Mouse (Mus musculus): ENCODE results near the gene Klk12.

Gene Klk12

GRCm38 (mm10) chr7:43782275-43783265 lies 13.9 kb downstream of the Klk12 start:
- CTCF ChIA-PET: interaction anchor here in 3 of 4 experiments (0.5 to 2.5 kb wide), 16 partner anchors 9 to 606 kb away, joined by 3 to 17 read pairs (median 4); partner anchors contain the start of gene Klk9 (in 1 of the 3)
- POLR2A ChIA-PET: interaction anchor here in 3 of 4 experiments (0.7 to 2.0 kb wide), 6 partner anchors 10 to 276 kb away, joined by 3 to 6 read pairs (median 4); partner anchors contain the start of genes Klk7 (in 1 of the 3) and Klk8 (in 1 of the 3)

GRCm38 (mm10) chr7:43785286-43785685 lies 16.6 kb downstream of the Klk12 start:
- ChIA-PET POLR2A (interaction anchor here in 1 of 4 experiments (1.7 kb wide), 1 partner anchor 12 kb away, joined by 5 read pairs; the partner anchor contains the start of gene Klk8), CTCF (interaction anchor here in 1 of 4 experiments (0.6 kb wide), 1 partner anchor 205 kb away, joined by 3 read pairs; no protein-coding TSS in a partner anchor)

GRCm38 (mm10) chr7:43788096-43788495 lies 19.4 kb downstream of the Klk12 start:
- ChIA-PET CTCF (interaction anchor here in 3 of 4 experiments (0.6 to 1.8 kb wide), 4 partner anchors 68 to 444 kb away, joined by 3 to 9 read pairs (median 4); no protein-coding TSS in a partner anchor), POLR2A (interaction anchor here in 1 of 4 experiments (0.6 to 1.4 kb wide), 3 partner anchors 10 to 571 kb away, joined by 3 to 4 read pairs (median 3); partner anchors contain the start of gene Klk8)

- ChIA-PET POLR2A (interaction anchor here in 2 of 4 experiments (0.6 to 1.4 kb wide), 5 partner anchors 9 to 366 kb away, joined by 3 to 4 read pairs (median 3); partner anchors contain the start of gene Klk8 (in 1 of the 2)), CTCF (interaction anchor here (0.6 to 2.0 kb wide), 14 partner anchors 9 to 403 kb away, joined by 3 to 12 read pairs (median 4); partner anchors contain the start of gene Ctu1 (in 1 of the 4))
Observed at GRCm38 (mm10) chr7:43789295-43789694, 20.6 kb downstream of the Klk12 start.

- CTCF ChIA-PET: interaction anchor here in 1 of 4 experiments (0.6 to 1.9 kb wide), 3 partner anchors 9 to 27 kb away, joined by 3 to 5 read pairs (median 4); no protein-coding TSS in a partner anchor
- POLR2A ChIA-PET: interaction anchor here in 2 of 4 experiments (1.0 to 1.7 kb wide), 2 partner anchors 13 to 201 kb away, joined by 4 to 5 read pairs; no protein-coding TSS in a partner anchor
Observed at GRCm38 (mm10) chr7:43791591-43791990, 22.9 kb downstream of the Klk12 start, which contains the start of gene Klk9. TSS of gene Klk9 (plus strand) at chr7:43791891.

GRCm38 (mm10) chr7:43796355-43796754 lies 27.7 kb downstream of the Klk12 start:
- ChIA-PET POLR2A (interaction anchor here in 1 of 4 experiments (0.7 to 1.5 kb wide), 5 partner anchors 10 to 82 kb away, joined by 3 to 5 read pairs (median 3); partner anchors contain the start of gene Klk10), CTCF (interaction anchor here in 2 of 4 experiments (0.6 to 1.6 kb wide), 2 partner anchors 61 to 595 kb away, joined by 3 to 4 read pairs; no protein-coding TSS in a partner anchor)

- CTCF ChIA-PET: interaction anchor here in 2 of 4 experiments (1.1 to 1.6 kb wide), 3 partner anchors 8 to 121 kb away, joined by 3 to 4 read pairs (median 4); no protein-coding TSS in a partner anchor
- POLR2A ChIA-PET: interaction anchor here in 3 of 4 experiments (0.6 to 1.6 kb wide), 12 partner anchors 8 to 217 kb away, joined by 3 to 7 read pairs (median 4); partner anchors contain the start of genes Ctu1 (in 1 of the 3) and Klk10 (in 1 of the 3)
Observed at GRCm38 (mm10) chr7:43797333-43797769, 28.7 kb downstream of the Klk12 start, which contains the start of gene Klk8. TSS of gene Klk8 (plus strand) at chr7:43797577.

- ChIA-PET POLR2A (interaction anchor here in 3 of 4 experiments (0.5 to 1.6 kb wide), 11 partner anchors 9 to 302 kb away, joined by 3 to 7 read pairs (median 4); partner anchors contain the start of genes Ctu1 (in 1 of the 3) and Klk10 (in 1 of the 3)), CTCF (interaction anchor here in 2 of 4 experiments (1.1 to 1.4 kb wide), 2 partner anchors 8 to 122 kb away, joined by 3 to 4 read pairs; no protein-coding TSS in a partner anchor)
Observed at GRCm38 (mm10) chr7:43797844-43798462, 29.3 kb downstream of the Klk12 start.

GRCm38 (mm10) chr7:43799876-43800275 lies 31.2 kb downstream of the Klk12 start:
- POLR2A ChIA-PET: no interaction called here
- CTCF ChIA-PET: interaction anchor here in 1 of 4 experiments (1.2 kb wide), 1 partner anchor 10 kb away, joined by 3 read pairs; no protein-coding TSS in a partner anchor

GRCm38 (mm10) chr7:43810994-43811393 lies 42.3 kb downstream of the Klk12 start, which contains the start of gene Klk7:
TSS of gene Klk7 (plus strand) at chr7:43811294.
- POLR2A ChIA-PET: interaction anchor here in 1 of 4 experiments (1.1 kb wide), 1 partner anchor 29 kb away, joined by 4 read pairs; no protein-coding TSS in a partner anchor
- CTCF ChIA-PET: no interaction called here

GRCm38 (mm10) chr7:43815211-43815610 lies 46.5 kb downstream of the Klk12 start:
- CTCF ChIA-PET: no interaction called here
- POLR2A ChIA-PET: no interaction called here

GRCm38 (mm10) chr7:43816746-43817145 lies 48.0 kb downstream of the Klk12 start:
- ChIA-PET POLR2A (interaction anchor here in 1 of 4 experiments (1.1 kb wide), 1 partner anchor 36 kb away, joined by 3 read pairs; the partner anchor contains the start of gene Klk10), CTCF (no interaction called here)

GRCm38 (mm10) chr7:43821581-43821980 lies 52.9 kb downstream of the Klk12 start:
- POLR2A ChIA-PET: interaction anchor here in 2 of 4 experiments (0.5 to 1.5 kb wide), 3 partner anchors 12 to 425 kb away, joined by 3 read pairs; partner anchors contain the start of genes 1700028J19Rik (in 1 of the 2) and 2410002F23Rik (in 1 of the 2)
- CTCF ChIA-PET: no interaction called here

Data from embryonic stem cell, embryonic (primary cell).